Mouse (Mus musculus): ENCODE data around the gene Gm42517.

Gene Gm42517

DNA sequence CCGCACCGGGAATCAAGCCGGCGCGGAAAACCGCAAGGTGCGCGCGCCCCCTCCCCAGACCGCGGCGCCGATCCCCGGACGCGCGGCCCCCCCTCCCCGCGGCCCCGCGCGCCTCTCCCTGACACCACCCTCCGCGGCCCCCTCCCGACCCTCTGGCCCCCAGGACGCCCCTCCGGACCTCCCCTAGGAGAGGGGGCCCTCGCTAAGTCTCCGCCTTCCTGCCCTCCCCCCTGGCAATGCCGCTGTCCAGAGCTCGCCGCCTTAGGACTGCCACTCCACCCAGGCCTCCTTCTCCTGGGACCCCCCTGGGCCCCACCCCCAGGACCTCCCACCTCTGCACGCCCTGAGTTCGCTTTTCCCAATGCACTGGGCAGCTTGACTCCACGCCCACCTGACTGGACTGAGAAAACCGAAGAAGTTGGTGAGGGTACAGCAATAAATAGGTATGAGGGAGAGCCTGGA is at the start of gene Gm42517:
Gm42517 (minus strand) TSS at position 52 of the 462 bp plus-strand sequence.
- no peak for DNase-seq (ENCODE audit: low read depth, low spot score)

- no peak for DNase-seq (ENCODE audit: low read depth, low spot score)
Measured at GRCm38 (mm10) chr5:108414711-108415110, 47.0 kb upstream of the Gm42517 start.

GRCm38 (mm10) chr5:108406977-108407376 is 39.3 kb upstream of the Gm42517 start:
- no peak for DNase-seq (ENCODE audit: low read depth, low spot score)

GRCm38 (mm10) chr5:108405460-108405859 is 37.7 kb upstream of the Gm42517 start:
- no peak for DNase-seq (ENCODE audit: low read depth, low spot score)

DNA sequence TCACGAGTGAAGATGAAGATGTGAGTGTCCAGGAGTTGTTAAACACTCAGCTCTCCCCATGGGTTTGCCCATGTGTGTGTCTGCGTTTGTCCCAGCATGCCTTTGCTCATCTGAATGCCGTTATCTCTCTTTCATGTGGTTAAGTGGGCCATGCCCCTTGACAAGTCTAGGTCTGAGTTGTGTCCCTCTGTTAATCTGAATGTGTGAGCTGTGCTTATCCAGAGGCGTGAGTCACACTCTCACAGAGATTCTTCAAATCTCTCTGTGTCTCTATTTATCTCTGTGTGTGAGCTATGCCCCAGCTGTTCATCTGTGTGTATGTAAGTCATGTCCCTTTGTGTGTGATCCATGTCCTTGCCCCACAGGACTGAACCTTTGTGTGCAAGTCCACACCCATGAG is 35.7 kb upstream of the Gm42517 start:
- no peak for DNase-seq (ENCODE audit: low read depth, low spot score)

DNA sequence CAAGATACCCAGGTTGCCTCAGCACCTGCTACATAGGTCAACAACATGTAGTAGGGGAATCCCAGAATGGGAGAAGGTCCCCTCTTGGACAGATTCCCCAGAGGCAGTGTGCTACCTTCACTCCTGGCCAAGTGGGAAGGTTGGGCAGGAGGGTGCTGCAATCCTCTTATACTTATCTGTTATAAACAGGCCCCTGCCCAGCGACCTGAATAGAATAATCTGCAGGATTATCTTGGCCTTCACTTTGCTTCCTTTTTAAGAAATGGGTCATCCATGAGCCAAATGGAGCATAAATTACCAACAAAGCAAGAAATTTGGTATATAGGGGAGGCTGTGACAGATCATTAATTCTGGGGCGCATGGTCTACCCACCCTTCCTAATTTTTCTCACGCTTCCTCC is 22.0 kb upstream of the Gm42517 start:
- no peak for DNase-seq (ENCODE audit: low read depth, low spot score)

- no peak for DNase-seq (ENCODE audit: low read depth, low spot score)
Measured at GRCm38 (mm10) chr5:108388201-108388600, 20.5 kb upstream of the Gm42517 start, which contains the start of gene Pde6b. TSS of gene Pde6b (plus strand) at chr5:108388391.

- no peak for DNase-seq (ENCODE audit: low read depth, low spot score)
Measured at GRCm38 (mm10) chr5:108386449-108386848, 18.7 kb upstream of the Gm42517 start.

- no peak for DNase-seq (ENCODE audit: low read depth, low spot score)
Measured at GRCm38 (mm10) chr5:108385632-108386031, 17.9 kb upstream of the Gm42517 start.

DNA sequence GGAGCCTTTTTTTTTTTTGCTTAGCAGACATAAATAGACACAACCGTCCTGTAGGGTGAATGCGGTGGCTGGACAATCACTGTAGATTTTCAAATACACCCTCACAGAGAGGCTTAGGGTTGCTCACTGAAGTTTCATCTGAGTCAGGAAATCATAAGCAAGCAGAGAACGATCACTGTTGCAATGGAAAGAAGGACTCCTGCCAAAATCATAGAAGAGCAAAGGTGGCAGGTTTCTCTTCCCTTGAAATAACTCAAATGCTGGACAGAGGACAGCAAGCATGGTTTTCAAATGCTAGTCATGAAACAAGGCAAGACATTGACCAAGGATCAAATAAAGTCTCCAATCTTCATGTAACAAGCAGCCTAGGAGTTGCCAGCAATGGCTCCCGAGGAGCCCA is 10.6 kb upstream of the Gm42517 start:
- no peak for DNase-seq (ENCODE audit: low read depth, low spot score)

GRCm38 (mm10) chr5:108376059-108376458 is 8.3 kb upstream of the Gm42517 start:
- no peak for DNase-seq (ENCODE audit: low read depth, low spot score)

DNA sequence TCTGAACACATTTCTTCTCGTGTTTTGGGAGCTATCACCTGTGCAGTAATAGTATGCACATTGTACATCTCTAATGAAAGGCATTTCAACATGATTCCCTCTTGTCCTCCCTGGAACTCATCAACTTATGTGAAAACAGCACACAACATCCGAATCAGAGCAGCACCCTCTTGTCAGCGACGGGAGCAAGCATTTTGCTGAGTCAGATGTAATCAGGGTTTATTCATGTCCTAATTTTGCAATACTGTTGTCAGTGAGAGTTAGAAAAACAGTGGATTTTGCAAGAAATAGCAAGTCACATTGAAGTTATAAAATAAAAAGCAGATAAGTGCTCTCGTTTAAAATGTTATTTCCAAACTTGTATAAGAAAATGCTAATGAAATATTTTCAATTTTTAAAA is 6.4 kb upstream of the Gm42517 start:
- no peak for DNase-seq (ENCODE audit: low read depth, low spot score)

GRCm38 (mm10) chr5:108369964-108370363 is 2.2 kb upstream of the Gm42517 start:
- no peak for DNase-seq (ENCODE audit: low read depth, low spot score)

DNA sequence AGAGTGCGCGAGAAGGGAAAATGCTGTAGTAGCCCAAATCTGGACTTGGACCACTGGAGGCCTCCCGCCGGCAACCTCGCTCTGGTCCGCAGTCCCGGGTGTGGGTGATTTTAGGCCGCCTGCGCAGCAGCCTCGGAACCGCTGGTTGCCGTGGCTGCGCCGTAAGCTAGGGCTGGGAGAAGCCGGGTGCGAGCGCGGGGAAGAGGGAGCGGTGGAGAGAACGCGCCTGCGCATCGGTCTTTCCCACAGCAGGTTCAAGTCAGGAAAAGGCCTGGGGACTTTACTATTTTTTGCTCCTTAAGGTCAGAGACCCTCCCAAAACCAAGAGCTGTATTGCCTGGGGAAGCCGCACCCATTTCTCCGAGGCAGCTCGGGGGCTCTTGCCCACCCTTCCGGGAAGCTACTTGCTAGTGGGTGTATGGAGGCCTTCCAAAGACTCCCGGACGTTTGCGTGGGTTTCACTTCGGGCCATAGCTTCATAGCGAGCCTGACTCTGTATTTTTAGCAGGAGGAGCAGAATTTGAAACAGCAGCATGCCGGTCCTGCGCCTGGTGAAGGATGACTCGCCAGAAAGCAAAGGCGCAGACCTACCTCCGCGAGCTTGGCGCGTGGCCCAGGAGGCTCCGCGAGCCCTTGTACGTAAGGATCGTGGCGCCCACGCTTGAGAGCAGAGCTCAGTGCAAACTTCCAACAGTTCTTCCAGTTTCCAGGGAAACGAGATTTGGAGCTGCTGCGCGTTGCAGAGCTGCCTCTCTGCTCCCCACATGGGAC is 1.3 kb upstream of the Gm42517 start:
- no peak for DNase-seq (ENCODE audit: low read depth, low spot score)

- DNase-seq (ENCODE audit: low read depth, low spot score), result no peak
Measured at GRCm38 (mm10) chr5:108368446-108368845, 724 bp upstream of the Gm42517 start.

DNA sequence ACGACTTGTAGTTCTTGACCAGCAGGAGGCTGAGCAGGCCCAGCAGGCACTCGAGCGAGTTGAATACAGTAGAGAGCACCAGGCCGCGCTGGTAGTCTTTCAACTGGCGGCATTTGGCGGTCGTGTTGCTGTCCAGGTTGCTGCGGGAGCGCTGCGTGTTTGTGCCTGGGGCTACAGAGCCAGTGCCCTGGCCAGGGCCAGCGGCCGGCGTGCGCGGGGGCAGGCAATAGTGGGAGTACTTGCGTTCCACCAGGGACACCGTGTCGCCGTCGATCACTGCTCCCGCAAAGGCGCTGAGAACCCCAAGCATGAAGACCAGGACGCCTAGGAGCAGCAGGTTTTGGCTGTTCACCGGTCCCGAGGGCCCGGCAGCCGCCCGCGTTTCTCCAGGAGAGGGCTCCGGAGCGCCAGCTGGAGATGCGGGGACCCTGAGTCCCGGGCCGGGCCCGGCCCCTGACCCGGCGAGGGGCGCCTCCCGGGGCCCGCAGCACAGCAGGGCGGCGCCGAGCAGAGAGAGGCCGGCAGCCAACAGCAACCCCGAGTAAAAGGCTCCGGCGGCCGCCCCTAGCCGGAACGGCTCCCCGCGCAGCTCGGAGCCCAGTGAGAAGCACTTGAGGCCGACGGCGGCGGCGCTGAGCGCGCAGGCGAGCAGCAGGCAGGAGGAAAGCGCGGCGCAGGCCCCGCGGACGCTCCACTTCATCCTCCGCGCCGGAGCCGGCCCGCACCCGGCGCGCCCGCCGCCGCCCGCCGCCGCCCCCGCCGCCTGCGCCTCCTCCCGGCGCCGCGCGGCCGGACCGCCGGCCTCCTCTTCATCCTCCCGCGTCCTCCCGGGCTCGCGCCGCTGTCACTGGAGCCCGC is 509 bp downstream of the Gm42517 start:
- DNase-seq (ENCODE audit: low read depth, low spot score), result no peak

DNA sequence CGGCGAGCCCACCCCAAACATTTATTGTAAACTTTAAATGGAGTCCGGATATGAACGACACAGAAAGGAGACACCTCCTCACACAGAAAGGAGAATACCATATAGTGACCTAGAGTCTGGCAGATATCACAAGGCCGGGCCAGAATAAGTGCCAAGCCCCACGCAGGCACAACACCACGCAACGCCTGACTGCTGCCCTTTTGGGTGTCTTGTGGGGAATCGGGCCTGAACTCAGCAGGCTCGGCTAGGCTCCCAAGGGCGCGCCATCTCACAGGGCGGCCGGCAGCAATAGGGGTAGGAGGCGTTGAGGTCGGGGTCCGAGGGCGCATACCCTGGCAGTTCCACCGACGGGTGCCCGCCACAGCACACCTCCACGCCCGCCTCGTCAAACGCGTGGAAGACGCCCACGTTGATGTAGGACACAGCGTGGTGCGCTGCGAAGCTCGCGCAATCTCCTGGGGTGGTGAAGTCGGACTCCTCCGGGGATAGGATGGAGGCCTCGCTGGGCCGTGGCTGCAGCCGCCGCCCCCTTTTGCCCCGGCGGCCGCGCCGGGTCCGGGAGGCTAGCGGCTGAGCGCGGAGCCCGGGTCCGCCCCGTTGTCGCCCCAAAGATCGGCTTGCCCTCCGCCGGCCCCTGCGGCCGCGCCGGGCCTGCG is 1.3 kb downstream of the Gm42517 start:
- no peak for DNase-seq (ENCODE audit: low read depth, low spot score)

DNA sequence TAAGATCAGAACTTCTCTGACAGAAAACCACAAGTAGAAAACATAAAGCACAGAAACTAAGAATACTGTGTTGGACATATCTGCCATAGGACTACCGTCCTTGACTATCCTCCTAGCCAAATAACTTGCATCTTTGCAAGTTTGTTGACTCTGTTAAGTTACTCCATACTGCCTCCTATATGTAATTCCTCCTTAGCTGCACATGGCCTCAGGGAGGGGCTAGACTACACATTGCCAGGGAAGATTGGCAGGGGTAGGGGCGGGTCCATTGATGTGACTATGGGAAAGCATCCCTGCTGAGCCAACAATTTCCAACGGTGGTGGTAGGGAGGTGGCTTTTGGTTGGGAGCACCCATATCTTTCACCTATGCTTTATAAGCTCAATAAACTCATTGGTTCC is 5.4 kb downstream of the Gm42517 start:
- no peak for DNase-seq (ENCODE audit: low read depth, low spot score)

DNA sequence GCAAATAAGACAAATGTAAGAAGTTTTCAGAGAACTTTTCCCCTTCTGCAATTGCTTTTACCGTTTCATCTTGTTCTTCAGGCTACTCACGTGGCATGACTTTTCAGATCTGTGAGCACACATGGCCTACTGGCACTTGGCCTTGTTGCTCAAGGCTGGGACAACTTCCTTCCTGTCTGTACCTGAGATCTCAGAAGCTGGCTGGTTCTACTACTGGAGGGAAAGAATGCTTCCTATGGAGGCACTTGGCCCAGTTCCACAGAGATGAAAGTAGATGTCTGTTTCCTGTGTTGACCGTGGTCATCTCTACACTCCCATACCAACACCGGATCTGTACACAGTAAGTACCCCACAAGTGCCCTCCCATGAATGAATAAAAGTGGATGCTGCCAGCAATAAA is 7.5 kb downstream of the Gm42517 start:
- DNase-seq (ENCODE audit: low read depth, low spot score), result no peak

- DNase-seq (ENCODE audit: low read depth, low spot score), result no peak
Measured at GRCm38 (mm10) chr5:108359491-108359890, 8.2 kb downstream of the Gm42517 start.

- no peak for DNase-seq (ENCODE audit: low read depth, low spot score)
Measured at GRCm38 (mm10) chr5:108357862-108358261, 9.9 kb downstream of the Gm42517 start.

DNA sequence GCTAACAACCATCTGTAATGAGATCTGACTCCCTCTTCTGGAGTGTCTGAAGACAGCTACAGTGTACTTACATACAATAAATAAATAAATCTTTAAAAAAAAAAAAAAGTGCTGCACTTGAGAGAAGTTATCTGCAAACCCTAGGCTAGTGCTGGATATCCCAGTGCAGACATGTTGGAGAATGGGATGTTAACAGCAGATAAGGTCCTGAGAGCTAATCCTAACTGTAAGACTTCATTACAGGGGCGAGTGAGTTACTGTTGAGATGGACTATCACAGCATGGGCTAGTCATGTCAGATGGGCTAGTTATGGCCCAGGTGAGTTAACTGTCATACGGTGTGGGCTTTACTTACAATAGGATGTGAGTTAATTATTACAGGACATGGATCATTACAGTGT is 13.7 kb downstream of the Gm42517 start:
- DNase-seq (ENCODE audit: low read depth, low spot score), result no peak
